Mouse (Mus musculus): ENCODE results near the gene Wee1. TPM values are rescaled to one million over a fixed set of nuclear protein-coding genes. Genes with fewer than 3 reads are reported as not detected.
"Not testable (repeated sequence)": the region's sequence is repeated elsewhere in the genome, so short reads cannot be mapped to it uniquely, and the experiment has no call there.

Gene Wee1
- polyA plus RNA-seq, 1 experiment from 2014 or later = 5.4 TPM

DNA sequence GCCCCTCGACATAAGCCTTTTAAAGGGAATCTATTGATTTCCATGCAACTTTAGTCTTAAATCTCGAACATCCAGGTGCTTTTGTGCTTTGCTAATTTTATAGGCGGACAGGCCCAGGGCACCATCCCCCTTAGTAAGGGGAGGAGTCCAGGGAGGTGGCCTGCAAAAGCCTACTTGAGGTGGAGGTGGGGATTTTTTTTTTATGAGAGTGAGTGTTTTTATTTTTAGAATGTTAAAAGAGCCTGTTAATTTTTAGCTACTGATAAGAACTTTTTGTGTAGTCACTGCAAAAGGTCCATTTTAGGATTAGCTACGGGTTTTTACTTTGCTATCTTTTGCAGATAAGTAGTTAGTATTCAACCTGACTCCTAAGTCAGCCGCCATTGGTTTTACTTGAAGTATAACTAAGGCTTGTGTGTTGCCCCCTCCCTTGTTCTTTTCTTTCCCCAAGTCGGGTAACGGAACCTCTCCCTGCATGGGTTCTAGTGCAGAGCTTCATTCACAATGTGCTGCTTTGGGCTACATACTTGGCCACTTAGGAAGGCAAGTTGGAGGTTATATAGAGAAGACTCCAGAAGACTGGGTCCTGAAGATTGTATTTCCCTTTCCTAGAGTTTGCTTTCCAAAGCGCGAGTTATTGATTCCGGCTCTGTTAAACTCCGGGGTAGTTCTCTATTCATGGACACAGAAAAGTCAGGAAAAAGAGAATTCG lies 2.2 kb downstream of the Wee1 start:
- H3K27ac ChIP-seq (replicated peaks) = no peak overlapping the region

DNA sequence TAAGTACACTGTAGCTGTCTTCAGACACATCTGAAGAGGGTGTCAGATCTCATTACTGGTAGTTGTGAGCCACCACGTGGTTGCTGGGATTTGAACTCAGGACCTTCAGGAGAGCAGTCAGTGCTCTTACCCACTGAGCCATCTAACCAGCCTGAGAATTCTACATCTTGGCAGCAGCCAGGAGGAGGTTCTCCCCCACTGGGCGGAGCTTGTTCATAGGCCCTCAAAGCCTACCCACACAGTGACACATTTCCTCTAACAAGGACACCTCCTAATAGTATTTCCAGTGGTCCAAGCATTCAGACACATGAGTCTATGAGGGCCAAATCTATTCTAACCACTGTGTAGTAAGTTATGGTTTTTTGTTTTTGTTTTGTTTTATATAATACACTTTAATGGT lies 6.7 kb downstream of the Wee1 start:
- Histone ChIP-seq H3K4me2 (no peak overlapping the region), H3K27ac (replicated peaks) (no peak overlapping the region), H3K4me1 (peaks cover 2% of the 10 kb centered on the region; the same call in 1 of the 2 replicates), H3K9me3 (replicated peaks) (no peaks in the 10 kb centered on the region), H3K9ac (replicated peaks) (no peak overlapping the region), H3K36me3 (no peaks in the 10 kb centered on the region), H3K4me3 (replicated peaks) (no peak overlapping the region), H3K27me3 (replicated peaks) (no peaks in the 10 kb centered on the region)
- 80% methylated on average over 2 of the region's 2 CpGs for WGBS
- ATAC-seq (ENCODE audit: low FRiP score) = no peak

More for the DNA sequence above, 2.2 kb downstream of the Wee1 start:
- ATAC-seq (ENCODE audit: low FRiP score) = no peak
- Histone ChIP-seq H3K9ac (replicated peaks) (no peak overlapping the region), H3K4me3 (replicated peaks) (peak overlapping the region; percentile 91), H3K27me3 (replicated peaks) (no peaks in the 10 kb centered on the region), H3K4me1 (peaks cover 12% of the 10 kb centered on the region), H3K4me2 (peak overlapping the region; percentile 92), H3K36me3 (no peaks in the 10 kb centered on the region), H3K9me3 (replicated peaks) (no peaks in the 10 kb centered on the region)
- WGBS = 56% methylated on average over 12 of the region's 12 CpGs

DNA sequence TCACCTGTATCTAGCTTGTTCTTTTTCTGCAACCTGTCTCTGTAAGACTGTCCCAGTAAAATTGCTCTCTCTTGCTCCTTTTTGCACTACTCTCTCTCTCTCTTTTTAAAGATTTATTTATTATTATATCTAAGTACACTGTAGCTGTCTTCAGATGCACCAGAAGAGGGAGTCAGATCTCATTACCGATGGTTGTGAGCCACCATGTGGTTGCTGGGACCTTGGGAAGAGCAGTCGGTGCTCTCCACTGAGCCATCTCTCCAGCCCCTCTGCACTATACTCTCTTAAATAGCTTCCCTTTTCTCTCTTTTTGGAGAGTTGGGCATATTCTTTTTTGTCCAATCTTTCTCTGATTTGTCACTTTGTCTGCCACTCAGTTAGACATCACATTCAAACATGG lies 10.4 kb downstream of the Wee1 start:
- H3K36me3 ChIP-seq; ATAC-seq (ENCODE audit: low FRiP score); H3K4me3 ChIP-seq (replicated peaks); H3K27me3 ChIP-seq (replicated peaks); H3K4me2 ChIP-seq; H3K9me3 ChIP-seq (replicated peaks); H3K9ac ChIP-seq (replicated peaks); H3K4me1 ChIP-seq; H3K27ac ChIP-seq (replicated peaks): not testable (repeated sequence)
- WGBS = 88% methylated on average over 2 of the region's 2 CpGs

DNA sequence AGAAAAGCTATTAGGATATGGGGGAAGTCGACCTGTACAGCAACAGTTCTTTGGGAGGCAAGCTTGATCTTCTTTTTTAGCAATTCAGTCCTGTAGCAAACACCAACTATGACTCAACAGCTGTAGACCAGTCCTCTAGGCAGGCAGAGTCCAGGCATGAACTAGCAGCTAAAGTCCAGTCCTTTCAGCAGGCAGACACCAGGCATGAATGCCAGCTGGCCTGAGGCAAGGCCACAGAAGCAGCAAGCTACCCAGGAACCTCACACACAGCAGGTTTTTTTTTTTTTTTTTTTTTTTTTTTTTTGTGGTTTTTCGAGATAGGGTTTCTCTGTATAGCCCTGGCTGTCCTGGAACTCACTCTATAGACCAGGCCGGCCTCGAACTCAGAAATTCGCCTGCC lies 12.1 kb downstream of the Wee1 start:
- Histone ChIP-seq H3K9ac (replicated peaks) (no peak overlapping the region), H3K27ac (replicated peaks) (no peak overlapping the region), H3K9me3 (replicated peaks) (no peaks in the 10 kb centered on the region), H3K36me3 (0 out of 2 replicates have a peak, but pooled peaks cover 8% of the 10 kb centered on the region), H3K4me3 (replicated peaks) (no peak overlapping the region), H3K4me2 (no peak overlapping the region), H3K27me3 (replicated peaks) (no peaks in the 10 kb centered on the region), H3K4me1 (no peaks in the 10 kb centered on the region)
- no peak for ATAC-seq (ENCODE audit: low FRiP score)
- WGBS = 95% methylated on average over 5 of the region's 5 CpGs

DNA sequence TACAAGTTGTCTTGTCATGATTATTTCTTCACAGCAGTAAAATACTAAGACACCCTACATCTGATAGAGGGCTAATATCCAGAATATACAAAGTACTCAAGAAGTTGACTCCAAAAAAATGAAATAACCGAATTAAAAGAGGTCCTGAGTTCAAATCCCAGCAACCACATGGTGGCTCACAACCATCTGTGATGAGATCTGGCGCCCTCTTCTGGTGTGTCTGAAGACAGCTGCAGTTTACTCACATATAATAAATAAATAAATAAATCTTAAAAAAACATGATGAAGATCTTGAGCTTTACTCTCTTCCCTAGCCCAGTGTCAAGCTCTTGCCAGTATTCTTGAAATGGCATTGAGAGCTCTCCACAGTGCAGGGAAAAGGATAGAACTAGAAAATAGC lies 16.7 kb downstream of the Wee1 start:
- no peak for ATAC-seq (ENCODE audit: low FRiP score)
- H3K9ac ChIP-seq (replicated peaks) = no peak overlapping the region
- no peak overlapping the region for H3K27ac ChIP-seq (replicated peaks)
- H3K4me1 ChIP-seq = no peaks in the 10 kb centered on the region
- no peaks in the 10 kb centered on the region for H3K27me3 ChIP-seq (replicated peaks)
- H3K4me3 ChIP-seq (replicated peaks) = no peak overlapping the region
- peaks cover 10% of the 10 kb centered on the region; the same call in 1 of the 2 replicates for H3K36me3 ChIP-seq
- H3K9me3 ChIP-seq (replicated peaks) = no peaks in the 10 kb centered on the region
- 94% methylated on average over 2 of the region's 2 CpGs for WGBS
- no peak overlapping the region for H3K4me2 ChIP-seq

DNA sequence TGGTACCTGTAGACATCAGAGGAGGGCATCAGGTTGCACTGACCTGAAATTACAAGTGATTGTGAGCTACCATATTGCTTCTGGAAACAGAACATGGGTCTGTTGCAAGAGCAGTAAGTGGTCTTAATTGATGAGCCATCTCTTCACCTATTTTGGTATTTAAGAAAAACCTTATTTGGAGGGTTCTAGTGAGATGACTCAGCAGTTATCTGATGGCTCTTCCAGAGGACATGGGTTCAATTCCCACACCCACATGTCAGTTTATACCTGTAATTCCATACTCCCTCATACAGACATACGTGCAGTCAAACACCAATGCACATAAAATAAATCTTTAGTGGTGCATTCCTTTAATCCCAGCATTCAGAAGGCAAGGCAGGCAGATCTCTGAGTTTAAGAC lies 22.0 kb downstream of the Wee1 start:
- no peaks in the 10 kb centered on the region for H3K27me3 ChIP-seq (replicated peaks)
- peaks cover 2% of the 10 kb centered on the region; the same call in 1 of the 2 replicates for H3K36me3 ChIP-seq
- H3K4me1 ChIP-seq = no peaks in the 10 kb centered on the region
- WGBS = 97% methylated on average over 1 of the region's 1 CpGs
- H3K9ac ChIP-seq (replicated peaks) = no peak overlapping the region
- no peak overlapping the region for H3K4me3 ChIP-seq (replicated peaks)
- no peak for ATAC-seq (ENCODE audit: low FRiP score)
- H3K27ac ChIP-seq (replicated peaks) = no peak overlapping the region
- no peaks in the 10 kb centered on the region for H3K9me3 ChIP-seq (replicated peaks)
- no peak overlapping the region for H3K4me2 ChIP-seq

DNA sequence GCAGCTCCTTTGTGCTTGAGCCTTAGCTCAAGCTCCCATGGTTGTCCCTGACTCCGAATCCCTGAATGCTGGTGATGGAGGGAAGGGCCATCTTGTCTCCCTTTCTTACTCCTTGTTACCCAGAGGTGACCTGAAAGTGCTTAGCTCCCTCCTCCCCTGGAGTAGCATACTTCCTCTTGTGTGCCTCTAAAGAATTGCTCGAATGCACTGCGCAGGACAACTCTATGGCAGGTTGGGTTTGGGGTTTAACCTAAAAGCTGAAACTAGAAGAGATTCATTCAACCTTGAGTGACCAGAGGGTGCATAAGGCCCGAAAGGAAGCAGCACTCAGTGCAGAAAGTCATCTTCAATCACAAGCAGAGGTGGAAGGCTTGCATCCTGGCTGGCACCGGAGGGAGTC lies 31.0 kb downstream of the Wee1 start:
- no peaks in the 10 kb centered on the region for H3K36me3 ChIP-seq
- H3K27me3 ChIP-seq (replicated peaks) = no peaks in the 10 kb centered on the region
- H3K27ac ChIP-seq (replicated peaks) = no peak overlapping the region
- H3K4me1 ChIP-seq = no peaks in the 10 kb centered on the region
- H3K4me2 ChIP-seq = no peak overlapping the region
- H3K9ac ChIP-seq (replicated peaks) = no peak overlapping the region
- H3K9me3 ChIP-seq (replicated peaks) = no peaks in the 10 kb centered on the region
- no peak overlapping the region for H3K4me3 ChIP-seq (replicated peaks)
- ATAC-seq (ENCODE audit: low FRiP score) = no peak
- WGBS = 88% methylated on average over 5 of the region's 5 CpGs

DNA sequence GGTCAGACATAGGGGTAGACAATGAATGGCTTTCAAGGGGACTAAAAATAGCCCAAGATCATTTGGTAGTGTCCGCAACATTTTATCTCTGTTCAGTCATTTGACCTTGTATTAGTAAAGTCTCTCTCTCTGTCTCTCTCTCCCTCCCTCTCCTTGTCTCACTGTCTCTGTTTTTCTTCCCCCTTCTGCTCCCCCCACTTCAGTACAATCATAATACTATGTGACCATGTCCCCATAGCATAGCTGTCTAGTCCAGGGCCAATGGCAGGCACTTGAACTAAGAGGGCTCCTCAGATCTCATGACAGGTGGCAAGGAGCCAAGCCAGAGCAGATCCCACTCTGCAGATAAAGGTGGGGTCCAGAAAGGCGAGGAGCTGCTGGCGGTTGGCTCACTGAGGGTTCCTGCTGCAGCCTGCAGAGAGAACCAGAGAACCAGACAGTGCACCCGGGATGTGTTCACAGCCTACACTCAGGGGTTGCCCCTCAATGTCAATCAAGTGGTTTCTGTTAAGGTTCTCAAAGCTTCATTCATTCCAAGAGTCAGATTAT lies 34.9 kb downstream of the Wee1 start:
- Histone ChIP-seq H3K4me1 (no peaks in the 10 kb centered on the region), H3K9ac (replicated peaks) (no peak overlapping the region), H3K9me3 (replicated peaks) (no peaks in the 10 kb centered on the region), H3K36me3 (no peaks in the 10 kb centered on the region), H3K4me3 (replicated peaks) (no peak overlapping the region), H3K27me3 (replicated peaks) (no peaks in the 10 kb centered on the region), H3K4me2 (no peak overlapping the region), H3K27ac (replicated peaks) (peak overlapping the region; percentile 37; the same call in 1 of the 2 replicates)
- no peak for ATAC-seq (ENCODE audit: low FRiP score)
- WGBS = 68% methylated on average over 4 of the region's 4 CpGs

DNA sequence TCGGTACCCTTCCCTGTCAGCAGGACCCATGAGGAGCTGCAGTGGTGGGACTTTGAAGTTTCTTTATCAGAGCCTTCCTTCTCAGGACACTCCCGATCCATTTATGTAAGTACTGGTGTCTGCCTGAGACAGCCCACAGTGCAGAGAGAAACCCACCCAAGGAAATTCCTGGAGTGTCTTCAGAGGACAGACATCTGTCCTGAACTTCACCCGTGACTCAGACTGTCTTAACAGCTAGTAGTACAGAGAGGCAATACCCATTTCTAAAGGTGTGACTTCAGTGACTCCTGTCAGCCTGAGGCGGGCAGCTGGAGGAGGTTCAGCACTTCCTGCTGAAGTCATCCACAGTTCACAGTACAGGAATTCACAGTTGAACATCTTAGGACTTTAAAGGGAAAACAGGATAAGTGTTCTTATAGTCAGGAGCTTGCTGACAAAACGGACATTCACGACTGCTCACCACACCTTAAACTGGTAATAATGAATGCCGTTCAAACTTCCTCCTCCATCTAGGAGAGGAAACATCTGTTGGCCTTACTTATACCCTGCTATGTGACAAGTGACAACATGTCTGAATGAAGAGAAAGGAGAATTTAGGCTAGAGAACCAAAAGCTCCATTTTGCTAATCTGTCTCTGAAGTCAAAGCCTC lies 35.5 kb downstream of the Wee1 start:
- Histone ChIP-seq H3K9ac (replicated peaks) (no peak overlapping the region), H3K27ac (replicated peaks) (0 out of 2 replicates have a peak overlapping the region, but pooled peaks have one; percentile 37), H3K4me1 (no peaks in the 10 kb centered on the region), H3K4me3 (replicated peaks) (no peak overlapping the region), H3K9me3 (replicated peaks) (no peaks in the 10 kb centered on the region), H3K36me3 (no peaks in the 10 kb centered on the region), H3K4me2 (no peak overlapping the region), H3K27me3 (replicated peaks) (no peaks in the 10 kb centered on the region)
- 71% methylated on average over 7 of the region's 7 CpGs for WGBS
- no peak for ATAC-seq (ENCODE audit: low FRiP score)

DNA sequence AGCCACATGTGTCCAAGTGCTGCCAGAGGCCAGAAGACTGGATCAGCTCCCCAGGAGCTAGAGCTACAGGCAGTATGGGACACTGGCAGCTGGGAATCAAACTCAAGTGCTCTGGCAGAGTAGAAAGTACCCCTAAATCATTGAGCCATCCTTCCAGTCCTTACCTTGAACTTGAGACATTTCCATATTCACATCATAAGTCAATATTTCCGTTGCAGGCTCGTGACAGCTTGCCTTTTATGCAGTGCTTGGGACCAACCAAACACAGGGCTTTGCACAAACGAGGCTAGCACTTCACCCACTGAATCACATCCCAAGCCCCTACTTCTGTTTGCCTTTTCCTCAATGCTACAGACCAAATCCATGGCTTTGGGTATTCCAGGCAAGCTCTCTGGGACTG lies 36.2 kb downstream of the Wee1 start:
- ATAC-seq (ENCODE audit: low FRiP score) = no peak
- Histone ChIP-seq H3K9ac (replicated peaks) (no peak overlapping the region), H3K27me3 (replicated peaks) (no peaks in the 10 kb centered on the region), H3K4me3 (replicated peaks) (no peak overlapping the region), H3K9me3 (replicated peaks) (no peaks in the 10 kb centered on the region), H3K27ac (replicated peaks) (no peak overlapping the region), H3K36me3 (no peaks in the 10 kb centered on the region), H3K4me1 (no peaks in the 10 kb centered on the region), H3K4me2 (no peak overlapping the region)
- WGBS = 81% methylated on average over 3 of the region's 3 CpGs

DNA sequence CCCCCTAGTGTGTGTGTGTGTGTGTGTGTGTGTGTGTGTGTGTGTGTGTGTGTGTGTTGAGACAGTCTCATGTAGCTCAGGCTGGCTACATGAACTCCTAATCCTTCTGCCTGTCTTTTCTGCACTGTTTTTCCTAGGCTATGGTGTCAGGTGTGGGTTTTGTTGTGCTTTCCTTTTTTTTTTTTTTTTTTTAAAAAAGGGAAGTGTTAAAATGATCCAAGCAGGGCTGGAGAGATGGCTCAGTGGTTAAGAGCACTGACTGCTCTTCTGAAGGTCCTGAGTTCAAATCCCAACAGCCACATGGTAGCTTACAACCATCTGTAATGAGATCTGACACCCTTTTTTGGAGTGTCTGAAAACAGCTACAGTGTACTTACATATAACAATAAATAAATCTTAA lies 38.3 kb downstream of the Wee1 start:
- not testable (repeated sequence) for H3K4me1 ChIP-seq; H3K9me3 ChIP-seq (replicated peaks); ATAC-seq (ENCODE audit: low FRiP score); H3K27ac ChIP-seq (replicated peaks); H3K4me2 ChIP-seq; H3K9ac ChIP-seq (replicated peaks); H3K36me3 ChIP-seq; H3K4me3 ChIP-seq (replicated peaks); H3K27me3 ChIP-seq (replicated peaks)

DNA sequence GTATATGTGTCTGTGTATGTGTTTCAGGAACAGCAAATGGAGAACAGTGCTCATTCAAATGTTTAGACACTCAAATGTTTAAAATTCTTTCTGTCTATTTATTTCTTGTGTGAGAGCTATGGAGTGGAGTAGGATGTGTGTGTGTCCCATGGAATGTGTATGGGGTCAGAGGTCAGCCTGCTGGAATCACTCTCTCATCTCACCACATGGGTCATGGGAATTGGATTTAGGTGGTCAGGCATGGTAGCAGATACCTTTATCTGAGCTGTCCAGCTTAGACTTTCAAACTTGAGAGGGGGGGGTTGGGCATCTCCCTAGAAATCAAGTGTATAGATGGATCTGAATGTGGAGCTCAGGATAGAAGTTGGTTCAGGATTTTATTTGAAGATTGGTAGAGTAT lies 38.8 kb downstream of the Wee1 start:
- H3K27ac ChIP-seq (replicated peaks) = no peak overlapping the region
- ATAC-seq (ENCODE audit: low FRiP score) = no peak

More for the DNA sequence above, 38.8 kb downstream of the Wee1 start:
- H3K9ac ChIP-seq (replicated peaks) = no peak overlapping the region
- no peaks in the 10 kb centered on the region for H3K27me3 ChIP-seq (replicated peaks)
- peaks cover 5% of the 10 kb centered on the region for H3K4me1 ChIP-seq
- no peaks in the 10 kb centered on the region for H3K36me3 ChIP-seq
- H3K4me3 ChIP-seq (replicated peaks) = no peak overlapping the region
- H3K4me2 ChIP-seq = no peak overlapping the region
- H3K9me3 ChIP-seq (replicated peaks) = no peaks in the 10 kb centered on the region

Measured in neural tube, embryonic 15.5 days (tissue).